Comparison of ENCODE assay signal across 9 mouse cellular contexts in genomic region chr12:102733381-102733780, GRCm38 (mm10). TPM values are rescaled to one million over a fixed set of nuclear protein-coding genes. Genes with fewer than 3 reads are reported as not detected.
DNase-seq lines count a peak whose midpoint lies in the region; ATAC-seq and TF ChIP-seq lines count a peak whose summit lies in the region.
"Had no signal": no experiment of that assay in that cellular context is flagged by ENCODE, and none has a peak within 500 bp of the region (broad histone marks: within the 10 kb centered on the region; RNA-seq: fewer than 3 reads in every experiment).

No protein-coding gene starts in this region.

- no peak for DNase-seq in layer of hippocampus, adult 2 months (ENCODE audit: low spot score in 2 of 2)
- no peak for DNase-seq in layer of hippocampus, postnatal 14 days (ENCODE audit: low spot score in 2 of 2)
- peak; percentile 61 to 77 for DNase-seq in adrenal gland, postnatal 36 days
- DNase-seq in lung, adult 18-20 months: peak; percentile 38 to 56
- peak; percentile 45 for DNase-seq in spleen, adult 12 weeks (ENCODE audit: low spot score)
- no peak for DNase-seq in ovary, postnatal 14 days (ENCODE audit: low spot score)

- no peaks in the 10 kb centered on the region for H3K27me3 ChIP-seq in ES-Bruce4 (ENCODE audit: control insufficient read depth, insufficient read depth, low read length, poor library complexity, severe bottlenecking)
- H3K27me3 ChIP-seq: limb, embryonic 15.5 days had no signal

- H3K4me1 ChIP-seq in ES-Bruce4 (ENCODE audit: control insufficient read depth, insufficient read depth, low read length): peaks cover 2% of the 10 kb centered on the region

- H3K9me3 ChIP-seq in ES-Bruce4 (replicated peaks; ENCODE audit: control insufficient read depth, insufficient read depth, low read length, poor library complexity, severe bottlenecking): no peaks in the 10 kb centered on the region
- H3K9me3 ChIP-seq: limb, embryonic 15.5 days had no signal

- no peak for TF ChIP-seq POLR2A in ES-Bruce4 (IDR thresholded peaks at IDR 0.05; ENCODE audit: insufficient read depth, low read length)

- no peak overlapping the region for H3K4me3 ChIP-seq in layer of hippocampus, adult 2 months
- H3K4me3 ChIP-seq in ES-Bruce4 (ENCODE audit: low read depth, low read length): no peak overlapping the region
- H3K4me3 ChIP-seq: limb, embryonic 15.5 days had no signal

- H3K9ac ChIP-seq in ES-Bruce4 (ENCODE audit: low read depth, poor library complexity, severe bottlenecking): no peak overlapping the region
- H3K9ac ChIP-seq: limb, embryonic 15.5 days had no signal

- peak; percentile 71 for TF ChIP-seq CTCF in layer of hippocampus, adult 2 months (conservative IDR thresholded peaks at IDR 0.05)
- peak; percentile 93 for TF ChIP-seq CTCF in ES-Bruce4 (IDR thresholded peaks at IDR 0.05; ENCODE audit: low read depth, low read length)

- H3K27ac ChIP-seq in layer of hippocampus, adult 2 months: no peak overlapping the region
- no peak overlapping the region for H3K27ac ChIP-seq in ES-Bruce4 (ENCODE audit: insufficient read depth, low read length)
- H3K27ac ChIP-seq: limb, embryonic 15.5 days had no signal

- ATAC-seq in granulocyte monocyte progenitor cell, adult 5-6 weeks (replicated peaks; ENCODE audit: poor library complexity, severe bottlenecking): peak; percentile 71

- no peak for TF ChIP-seq EP300 in ES-Bruce4 (IDR thresholded peaks at IDR 0.05; ENCODE audit: insufficient read depth, low read depth, low read length)

- no peaks in the 10 kb centered on the region for H3K36me3 ChIP-seq in ES-Bruce4 (ENCODE audit: control insufficient read depth, insufficient read depth, low read length, poor library complexity, severe bottlenecking)
- H3K36me3 ChIP-seq: limb, embryonic 15.5 days had no signal

RNA-seq across cellular contexts. Expression of gene Moap1, which starts 10.1 kb away (rescaled TPM):
- total RNA-seq in layer of hippocampus, adult 2 months (2021): 10 to 100 TPM; 24.3 to 24.9 TPM
- 10 to 100 TPM; 31.0 TPM for total RNA-seq in layer of hippocampus, postnatal 14 days (2021)
- polyA plus RNA-seq in ES-Bruce4 (2011; ENCODE audit: insufficient read depth, insufficient read length, low read depth, missing spikeins): 6.7 and 7.5 TPM in 2 replicates
- 10 to 100 TPM in 1 of 2 experiments, 1 to 10 TPM in 1; 7.7 to 15.3 TPM for total RNA-seq in adrenal gland, postnatal 36 days (2021)
- 11.0 and 11.1 TPM in 2 replicates for total RNA-seq in granulocyte monocyte progenitor cell, adult 5-6 weeks (2014; fragmentation: Nextera tagmentation)
- 9.3 and 15.6 TPM in 2 replicates for total RNA-seq in granulocyte monocyte progenitor cell, adult 5-6 weeks (2017)

RNA-seq across cellular contexts. Expression of gene Tmem251, which starts 10.2 kb away (rescaled TPM):
- total RNA-seq in layer of hippocampus, adult 2 months (2021): 1 to 10 TPM; 5.1 TPM
- 1 to 10 TPM; 4.9 to 5.3 TPM for total RNA-seq in layer of hippocampus, postnatal 14 days (2021)
- 6.3 TPM in 2 replicates for polyA plus RNA-seq in ES-Bruce4 (2011; ENCODE audit: insufficient read depth, insufficient read length, low read depth, missing spikeins)
- total RNA-seq in adrenal gland, postnatal 36 days (2021): 10 to 100 TPM in 1 of 2 experiments, 1 to 10 TPM in 1; 7.0 to 10.8 TPM
- 6.5 and 8.7 TPM in 2 replicates for total RNA-seq in granulocyte monocyte progenitor cell, adult 5-6 weeks (2014; fragmentation: Nextera tagmentation)
- total RNA-seq in granulocyte monocyte progenitor cell, adult 5-6 weeks (2017): 8.0 and 9.3 TPM in 2 replicates

RNA-seq across cellular contexts. Expression of gene Gm28051, which starts 24.2 kb away (rescaled TPM):
- total RNA-seq in layer of hippocampus, adult 2 months (2021): not detected
- not detected for total RNA-seq in layer of hippocampus, postnatal 14 days (2021)
- polyA plus RNA-seq in ES-Bruce4 (2011; ENCODE audit: insufficient read depth, insufficient read length, low read depth, missing spikeins): not detected in 2 replicates
- not detected for total RNA-seq in adrenal gland, postnatal 36 days (2021)
- total RNA-seq in granulocyte monocyte progenitor cell, adult 5-6 weeks (2014; fragmentation: Nextera tagmentation): not detected in 2 replicates
- not detected in 2 replicates for total RNA-seq in granulocyte monocyte progenitor cell, adult 5-6 weeks (2017)
- polyA plus RNA-seq: limb, embryonic 15.5 days had no signal

RNA-seq across cellular contexts. Expression of gene Gon7, which starts 24.2 kb away (rescaled TPM):
- 10 to 100 TPM; 13.2 to 13.4 TPM for total RNA-seq in layer of hippocampus, adult 2 months (2021)
- 10 to 100 TPM; 12.7 to 13.3 TPM for total RNA-seq in layer of hippocampus, postnatal 14 days (2021)
- polyA plus RNA-seq in ES-Bruce4 (2011; ENCODE audit: insufficient read depth, insufficient read length, low read depth, missing spikeins): 23.6 and 26.6 TPM in 2 replicates
- total RNA-seq in adrenal gland, postnatal 36 days (2021): 10 to 100 TPM; 15.5 to 15.8 TPM
- 16.5 and 19.2 TPM in 2 replicates for total RNA-seq in granulocyte monocyte progenitor cell, adult 5-6 weeks (2014; fragmentation: Nextera tagmentation)
- total RNA-seq in granulocyte monocyte progenitor cell, adult 5-6 weeks (2017): 12.9 and 22.2 TPM in 2 replicates

RNA-seq across cellular contexts. Expression of gene Ubr7, which starts 24.4 kb away (rescaled TPM):
- 10 to 100 TPM; 29.8 to 31.3 TPM for total RNA-seq in layer of hippocampus, adult 2 months (2021)
- total RNA-seq in layer of hippocampus, postnatal 14 days (2021): 10 to 100 TPM; 30.9 to 31.4 TPM
- polyA plus RNA-seq in ES-Bruce4 (2011; ENCODE audit: insufficient read depth, insufficient read length, low read depth, missing spikeins): 93.1 and 97.5 TPM in 2 replicates
- 10 to 100 TPM; 34.7 to 35.7 TPM for total RNA-seq in adrenal gland, postnatal 36 days (2021)
- 35.6 and 43.9 TPM in 2 replicates for total RNA-seq in granulocyte monocyte progenitor cell, adult 5-6 weeks (2014; fragmentation: Nextera tagmentation)
- total RNA-seq in granulocyte monocyte progenitor cell, adult 5-6 weeks (2017): 48.8 and 58.8 TPM in 2 replicates

Comparison
In these comparisons a context has a peak if more than half of its experiments do, and no peak if none do; other contexts are left out.
1. DNase-seq: peak in adrenal gland, postnatal 36 days (2 of 2), lung, adult 18-20 months (2 of 2) and spleen, adult 12 weeks (single experiment); none in layer of hippocampus, adult 2 months (0 of 2), layer of hippocampus, postnatal 14 days (0 of 2) and ovary, postnatal 14 days (single experiment).